Mouse (Mus musculus) small intestine, adult 2 months (tissue): Measurements from ENCODE around the gene Sipa1l3.

ENCODE experiments used
- CTCF ChIP-seq: fragments of 200-500 bp; IDR thresholded peaks from 2 replicates; pipeline ENCODE4 v1.5.1; 2012; ENCODE audit warnings: low read depth, mild to moderate bottlenecking, control low read depth, inconsistent platforms, low read length, moderate library complexity, mixed read lengths; ENCODE audit not compliant: insufficient replicate concordance, insufficient read length; ENCODE audit errors: extremely low read depth
- POLR2A ChIP-seq: fragments of 200-500 bp; IDR thresholded peaks from 2 replicates; pipeline ENCODE4 v1.6.1; 2012; ENCODE audit warnings: low read depth, mild to moderate bottlenecking, control low read depth, inconsistent platforms, low read length, moderate library complexity

DNA sequence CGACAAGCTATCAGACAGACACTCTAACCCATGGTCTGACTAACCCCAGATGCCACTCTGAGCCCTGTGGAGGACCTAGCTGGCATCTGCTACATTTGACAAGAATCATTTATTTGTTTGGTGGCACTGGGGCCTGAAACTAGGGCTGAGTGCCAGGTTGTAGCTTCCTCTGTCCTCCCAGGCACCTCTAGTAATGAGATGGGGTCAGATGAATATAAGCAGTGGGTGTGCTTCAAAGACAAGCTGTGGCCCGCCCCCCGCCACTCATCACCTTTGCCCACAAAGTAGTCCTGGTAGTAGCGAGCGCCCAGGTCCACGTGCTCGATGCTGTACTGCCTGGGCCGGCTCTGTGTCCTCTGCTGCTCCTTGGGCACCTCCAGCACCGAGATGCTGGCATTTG, 119.4 kb downstream of the Sipa1l3 start:
- TF ChIP-seq POLR2A = no peak
- TF ChIP-seq CTCF = no peak
